Mouse (Mus musculus) cortical plate, adult 2 months (tissue): ENCODE data around the gene Fancc.

Source experiments
- CTCF ChIP-seq: fragments of 200-500 bp; IDR thresholded peaks from 2 replicates; pipeline ENCODE4 v1.5.1; 2011; ENCODE audit warnings: mild to moderate bottlenecking, control low read depth, low read length; ENCODE audit not compliant: insufficient read depth; ENCODE audit errors: extremely low read depth
- POLR2A ChIP-seq: fragments of 200-500 bp; IDR thresholded peaks from 2 replicates; pipeline ENCODE4 v1.6.1; 2011; ENCODE audit warnings: mild to moderate bottlenecking, low read length, control low read depth; ENCODE audit not compliant: insufficient read depth; ENCODE audit errors: extremely low read depth

DNA sequence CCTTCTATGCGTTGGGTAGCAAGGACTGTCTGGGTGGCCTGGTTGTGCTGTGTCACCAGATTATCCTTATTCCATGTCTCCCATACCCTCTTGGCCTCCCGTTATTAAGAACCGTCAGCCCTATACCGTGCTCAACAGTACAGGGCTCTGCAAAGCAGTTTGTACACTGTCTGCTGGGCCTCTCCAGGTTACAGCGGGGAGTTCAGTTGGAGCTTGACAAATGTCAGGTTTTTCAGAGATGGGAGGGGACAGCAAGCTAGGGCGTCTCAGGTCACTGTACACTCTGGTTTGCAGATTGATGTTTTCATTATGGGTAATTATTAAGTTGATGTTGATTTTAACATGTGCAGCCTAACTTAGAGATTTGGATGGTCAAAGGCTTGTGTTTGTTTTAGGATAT lies 240.9 kb downstream of the Fancc start:
- TF ChIP-seq POLR2A (no peak), CTCF (no peak)
